Mouse (Mus musculus) heart, postnatal 4 days (tissue): ENCODE measurements around the gene Bpi. TPM values are rescaled to one million over a fixed set of nuclear protein-coding genes. Genes with fewer than 3 reads are reported as not detected.
A peak's percentile ranks its signal among the peaks of the same experiment; 100 is the strongest.

Experiments used
- DNase-seq: peaks from one replicate; pipeline ENCODE4 v3.0.0; 2021
- total RNA-seq, 2 experiments: library from RNA; stranded (reverse); gene quantifications; 2 replicates each; pipeline ENCODE4 v1.2.3; 2021

Bpi gene
- total RNA-seq, 2 experiments from 2014 or later = not detected

DNA sequence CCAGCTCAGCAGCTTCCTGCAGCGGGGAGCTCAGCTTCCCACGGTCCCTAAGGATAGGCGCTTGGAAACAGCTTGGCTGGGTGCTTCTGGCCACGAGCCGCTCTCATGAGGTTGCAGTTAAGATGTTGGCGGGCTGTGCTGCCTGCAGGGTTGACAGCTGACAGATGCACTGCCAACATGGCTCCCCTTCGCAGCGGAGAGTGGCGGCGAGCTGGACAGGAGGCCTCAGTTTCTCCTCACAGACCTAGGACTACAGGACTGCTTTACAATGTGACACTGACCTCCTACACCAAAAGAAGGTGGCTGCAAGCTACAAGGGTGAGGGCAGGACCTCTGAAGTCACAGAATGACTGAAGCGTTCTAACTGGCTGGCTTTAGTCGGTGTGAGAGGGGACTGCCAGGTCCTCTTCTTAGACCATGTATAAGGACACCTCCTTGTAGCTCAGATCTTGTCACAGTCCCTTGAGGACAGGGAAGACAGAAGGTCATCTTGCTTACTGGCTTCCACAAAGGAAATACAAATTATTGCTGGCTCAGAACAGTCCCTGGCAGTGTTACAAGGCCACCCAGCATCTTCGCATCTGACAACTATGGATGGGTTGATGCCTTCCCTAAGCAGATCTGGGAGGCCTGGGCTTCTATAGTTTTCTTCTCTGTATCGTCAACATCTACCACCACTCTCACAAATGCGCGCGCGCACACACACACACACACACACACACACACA lies 15.6 kb upstream of the Bpi start:
- DNase-seq = peak; percentile 39

DNA sequence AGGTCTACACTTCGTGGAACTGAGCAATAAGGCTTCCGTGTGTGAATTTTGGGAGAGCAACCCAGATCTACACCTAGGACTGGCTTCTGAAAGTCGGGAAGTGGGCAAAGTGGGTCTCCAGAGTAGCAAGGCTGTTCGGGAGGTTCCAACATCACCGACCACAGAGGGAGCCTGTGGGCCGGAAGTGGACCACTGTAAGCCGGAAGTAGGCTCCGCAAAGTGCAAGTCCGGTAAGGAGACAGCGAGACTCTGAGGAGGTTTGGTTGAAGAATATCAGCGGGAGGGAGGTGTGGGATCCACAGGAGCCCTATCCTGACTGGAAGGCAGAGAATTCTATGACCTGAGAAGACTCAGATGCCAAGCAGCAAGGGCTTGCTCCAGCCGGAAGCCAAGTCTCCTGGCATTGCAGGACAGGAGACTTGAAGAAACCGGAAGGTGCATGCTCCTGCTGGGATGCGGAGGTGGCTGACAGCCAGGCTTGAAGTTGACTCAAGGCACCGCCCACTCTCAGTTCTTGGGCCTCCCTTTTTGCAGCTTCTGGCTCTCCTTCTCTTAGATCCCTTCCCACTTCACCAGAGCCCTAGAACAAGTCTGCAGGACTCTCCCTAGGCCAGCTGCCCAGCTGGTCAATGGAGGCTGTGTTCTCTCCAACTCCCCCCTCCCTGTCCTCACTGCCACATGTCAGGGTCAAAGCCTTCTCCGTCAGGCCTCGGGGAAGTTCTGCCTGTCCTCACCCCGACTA lies 14.6 kb upstream of the Bpi start:
- peak; percentile 60 for DNase-seq

DNA sequence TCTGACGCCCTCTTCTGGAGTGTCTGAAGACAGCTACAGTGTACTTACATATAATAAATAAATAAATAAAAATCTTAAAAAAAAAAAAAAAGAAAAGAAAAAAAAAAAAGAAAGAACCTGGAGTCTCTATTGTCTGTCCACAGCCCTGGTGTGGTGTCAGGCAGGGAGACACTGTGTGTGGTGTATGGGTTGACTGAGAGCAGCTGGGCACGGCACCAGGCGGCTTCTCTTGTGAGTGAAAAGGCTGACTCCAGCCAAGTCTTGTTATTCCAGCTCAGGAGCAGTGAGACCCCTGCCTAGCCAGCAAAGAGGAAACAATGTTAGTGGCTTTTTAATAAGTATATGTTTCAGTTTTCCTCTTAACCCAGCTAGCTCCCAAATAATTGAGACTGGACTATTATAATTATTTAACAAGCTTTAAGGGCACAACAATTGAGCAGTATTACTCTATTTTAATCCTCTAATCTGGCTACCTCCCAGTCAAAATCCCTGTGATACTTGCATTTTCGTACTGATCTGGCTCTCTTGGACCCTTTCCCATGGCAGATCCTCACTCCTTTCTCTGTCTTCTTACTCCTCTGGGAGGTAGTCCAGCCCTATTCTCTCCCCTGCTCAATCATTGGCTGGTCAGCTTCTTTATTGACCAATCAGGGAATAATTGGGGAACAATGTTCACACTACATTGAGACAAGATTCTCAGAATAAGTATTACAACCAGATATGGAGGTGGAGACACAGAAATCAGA lies 12.6 kb upstream of the Bpi start:
- DNase-seq = no peak

DNA sequence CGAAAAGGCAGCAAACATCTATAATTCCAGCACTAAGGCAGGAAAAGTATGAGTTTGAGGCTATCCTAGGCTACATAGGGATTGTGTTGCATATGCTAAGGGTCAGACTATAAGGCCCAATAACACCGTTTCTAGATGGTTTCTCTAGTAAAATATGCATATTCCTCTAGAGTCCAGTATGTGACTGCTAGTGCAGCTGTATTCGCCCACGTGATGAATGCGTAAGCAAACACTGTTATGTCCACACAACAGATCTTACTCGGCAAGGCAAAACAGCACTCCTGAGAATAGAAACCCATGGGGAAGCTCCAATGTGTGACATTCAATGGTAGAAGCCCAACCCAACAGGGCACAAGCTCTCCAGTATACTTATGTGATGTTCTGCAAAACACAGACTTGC lies 10.0 kb upstream of the Bpi start:
- DNase-seq = no peak

DNA sequence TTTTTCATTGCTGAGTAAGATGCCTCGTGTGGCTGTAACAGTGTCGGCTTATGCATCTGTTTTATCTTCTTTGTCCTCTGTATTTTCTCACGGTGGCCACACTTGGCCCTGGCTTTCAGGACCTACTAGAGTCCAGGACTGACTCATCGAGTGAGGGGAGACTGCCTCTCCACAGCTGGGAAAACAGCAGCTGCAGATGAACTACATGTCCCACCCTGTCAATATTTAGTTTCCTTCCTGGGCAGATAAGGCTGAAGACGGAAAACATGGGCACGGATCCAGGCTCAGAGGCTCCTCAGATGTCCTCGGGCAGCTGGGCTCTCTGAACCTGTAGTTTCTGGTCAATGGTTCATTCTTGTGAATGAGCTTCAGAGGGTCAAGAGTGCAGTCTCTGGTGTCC lies 9.6 kb upstream of the Bpi start:
- DNase-seq = peak; percentile 79

DNA sequence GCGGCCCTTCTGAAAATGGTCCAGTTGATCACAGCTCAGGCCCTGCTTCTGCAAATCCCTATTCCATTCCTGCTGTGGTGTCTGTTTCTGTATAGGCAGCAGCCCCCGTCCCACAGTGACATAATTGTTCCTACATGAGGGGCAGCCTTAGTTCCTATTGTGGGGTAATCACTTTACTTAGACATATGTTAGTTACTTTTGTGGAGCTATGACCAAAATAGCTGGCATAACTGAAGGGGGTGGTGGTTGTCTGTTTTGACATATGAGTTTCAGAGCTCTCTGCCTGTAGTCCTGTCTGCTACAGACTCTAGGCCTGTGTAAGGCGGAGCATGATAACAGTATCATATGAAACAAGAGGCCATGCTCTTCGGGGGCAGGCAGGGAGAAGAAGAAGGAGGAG lies 7.3 kb upstream of the Bpi start:
- DNase-seq = no peak

DNA sequence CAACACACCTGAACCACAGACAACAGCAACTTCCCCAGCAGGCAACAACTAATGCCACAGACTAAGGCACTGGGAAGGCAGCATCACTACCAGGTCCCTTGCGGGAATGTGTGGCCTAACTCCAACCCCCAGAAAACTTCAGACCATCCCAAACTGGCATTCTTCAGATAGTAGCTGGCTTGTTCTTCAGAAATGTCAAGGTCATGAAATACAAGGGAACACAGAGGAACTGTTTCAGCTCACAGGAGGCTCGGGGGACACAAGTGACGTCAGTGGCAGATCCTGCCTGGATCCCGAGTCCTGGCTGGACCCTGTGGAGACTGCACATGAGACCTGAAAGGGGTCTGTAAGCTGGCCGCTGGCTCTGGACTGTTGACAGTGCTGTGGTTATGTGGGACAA lies 4.1 kb upstream of the Bpi start:
- DNase-seq = no peak

DNA sequence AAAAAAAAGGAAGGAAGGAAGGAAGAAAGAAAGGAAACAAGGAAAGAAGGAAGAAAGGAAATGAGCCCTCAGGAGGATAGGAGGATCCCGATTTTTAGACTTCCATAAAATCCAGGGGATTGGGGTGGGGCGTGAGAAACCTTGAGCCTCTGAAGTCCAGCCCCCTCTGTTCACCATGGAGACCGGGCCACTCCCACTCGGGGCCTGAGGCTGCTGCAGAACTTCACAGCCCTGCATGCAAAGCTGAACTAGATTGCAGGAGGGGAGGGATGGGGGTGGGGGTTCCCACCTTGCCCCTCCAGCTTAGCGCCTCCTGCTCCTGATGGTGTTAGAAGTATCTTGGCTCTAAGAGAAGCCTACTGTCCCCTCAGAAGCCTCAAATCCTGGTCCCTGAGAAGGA lies 1.0 kb upstream of the Bpi start:
- peak; percentile 38 for DNase-seq

DNA sequence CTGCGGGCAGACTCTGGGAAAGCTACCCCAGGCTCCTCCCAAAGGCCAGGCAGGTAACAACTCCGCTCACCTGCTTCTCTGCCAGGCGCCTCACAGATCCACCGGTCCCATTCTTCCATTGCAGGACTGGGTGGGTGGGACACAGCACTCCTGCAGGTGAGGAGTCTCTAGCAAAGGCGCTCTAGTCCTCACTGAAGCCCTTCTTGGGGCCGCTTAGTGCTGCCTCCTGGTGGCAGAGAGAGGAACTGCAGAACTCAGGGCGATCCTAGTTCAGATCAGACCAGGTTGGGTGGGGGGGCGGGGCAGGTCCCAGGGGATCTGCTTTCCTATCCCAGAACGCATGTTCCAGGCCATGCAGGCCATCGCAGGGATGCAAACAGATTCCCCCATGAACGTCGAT lies 887 bp downstream of the Bpi start:
- peak; percentile 83 for DNase-seq

DNA sequence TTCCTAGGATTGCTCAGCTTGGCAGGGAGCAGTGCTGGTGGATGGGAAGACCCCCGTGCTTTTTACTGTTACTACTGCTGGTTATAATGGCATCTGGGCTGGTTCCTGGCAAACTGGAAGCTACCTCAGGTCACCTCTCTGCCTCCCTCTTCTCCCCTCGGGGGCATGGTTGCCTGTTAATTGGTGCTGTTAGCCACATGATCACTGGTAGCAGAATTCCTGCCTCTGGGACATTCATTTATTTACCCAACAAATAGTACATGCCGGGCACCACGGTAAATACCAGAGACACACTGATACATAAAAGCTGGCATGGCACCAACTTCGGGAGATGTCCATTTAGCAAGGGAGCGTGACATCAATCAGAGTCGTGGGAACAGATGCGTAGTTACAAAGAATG lies 1.6 kb downstream of the Bpi start:
- no peak for DNase-seq

DNA sequence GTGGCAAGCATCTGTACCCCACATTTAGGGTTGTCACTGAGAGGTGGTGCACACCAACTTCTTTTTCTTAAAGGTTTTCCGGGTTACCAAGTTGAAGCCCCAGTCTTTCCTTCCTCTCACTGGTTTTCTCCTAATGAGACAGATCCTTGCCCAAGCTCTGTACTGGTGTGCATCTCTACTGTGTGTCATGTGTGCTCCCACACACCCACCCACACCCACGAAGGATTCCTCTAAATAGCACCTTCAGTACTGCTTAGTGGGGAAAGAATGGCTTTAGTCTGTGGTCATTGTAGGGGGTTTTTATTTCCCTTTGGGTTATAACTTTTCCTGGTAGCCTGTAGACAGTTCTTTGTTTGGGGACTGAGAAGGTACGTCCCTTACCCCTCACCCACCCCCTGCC lies 7.0 kb downstream of the Bpi start:
- DNase-seq = no peak

DNA sequence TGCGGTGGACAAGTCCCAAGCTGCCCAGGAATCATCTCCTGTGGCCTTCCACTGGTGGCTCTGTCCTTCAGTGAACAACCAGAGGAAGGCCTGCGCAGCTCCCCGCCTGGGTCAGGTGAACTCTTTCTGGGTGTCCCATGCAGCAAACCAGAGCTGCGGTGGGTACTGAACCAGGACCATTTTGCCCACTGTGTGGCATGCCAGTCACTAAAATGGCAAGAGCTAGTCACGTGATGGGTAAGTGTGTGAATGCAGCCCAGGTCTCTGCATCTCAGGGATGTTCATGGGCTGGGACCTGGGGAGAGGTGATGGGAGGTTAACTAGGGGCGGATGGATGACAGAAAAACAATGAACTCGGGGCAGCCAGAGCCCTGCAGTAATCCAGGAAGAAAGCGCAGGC lies 12.1 kb downstream of the Bpi start:
- DNase-seq = no peak

DNA sequence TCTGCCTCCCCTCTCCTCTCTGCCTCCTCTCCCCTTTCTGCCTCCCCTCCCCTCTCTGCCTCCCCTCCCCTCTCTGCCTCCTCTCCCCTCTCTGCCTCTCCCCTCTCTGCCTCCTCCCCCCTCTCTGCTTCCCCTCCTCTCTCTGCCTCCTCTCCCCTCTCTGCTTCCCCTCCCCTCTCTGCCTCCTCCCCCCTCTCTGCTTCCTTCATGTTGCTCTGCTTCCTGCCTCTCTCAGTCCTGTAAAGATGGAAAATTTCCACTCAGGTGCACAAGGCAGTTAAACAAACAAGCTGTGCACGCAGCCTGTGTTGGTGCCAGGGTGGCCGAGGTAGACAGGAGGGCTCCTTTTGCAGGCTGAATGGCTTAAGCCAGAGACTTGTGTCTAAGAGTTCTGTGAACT lies 15.8 kb downstream of the Bpi start:
- DNase-seq = no peak

DNA sequence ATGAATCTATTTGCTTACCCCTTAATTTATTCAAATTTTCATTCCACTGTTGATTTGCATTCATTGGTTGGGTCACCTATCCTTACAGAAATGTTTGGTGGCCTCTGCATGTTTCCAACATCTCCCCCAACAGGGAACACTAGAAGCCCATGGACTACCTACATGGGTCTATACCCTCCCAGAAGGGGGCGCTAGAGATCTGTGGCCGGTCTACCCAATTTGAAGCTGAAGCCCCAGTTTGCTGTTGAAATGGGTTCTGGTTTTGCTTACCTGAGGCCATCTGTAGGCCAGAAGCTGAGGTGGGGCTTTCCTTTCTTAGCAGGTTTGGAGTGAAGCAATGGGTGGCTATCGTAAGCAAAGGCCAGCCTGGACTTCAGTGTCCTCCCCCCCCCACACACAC lies 17.5 kb downstream of the Bpi start:
- no peak for DNase-seq

DNA sequence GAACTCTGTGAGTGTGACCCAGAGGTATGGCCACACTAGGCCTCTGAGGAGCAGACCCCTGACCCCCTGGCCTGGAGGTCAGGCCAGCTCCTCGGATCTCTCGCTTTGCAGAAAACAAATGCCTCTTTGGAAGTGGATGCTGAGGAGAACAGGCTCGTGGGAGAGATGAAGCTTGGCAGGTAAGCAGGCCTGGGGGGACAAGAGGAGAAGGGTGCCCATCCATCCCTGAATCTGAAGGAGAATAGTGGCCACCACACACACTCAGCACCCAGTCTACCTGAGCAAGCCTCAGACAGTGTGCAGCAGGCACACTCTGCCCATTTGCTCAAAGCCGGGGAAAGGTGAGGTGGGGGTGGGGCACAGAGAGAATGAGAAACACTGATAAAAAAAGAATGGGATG lies 17.9 kb downstream of the Bpi start:
- DNase-seq = no peak

DNA sequence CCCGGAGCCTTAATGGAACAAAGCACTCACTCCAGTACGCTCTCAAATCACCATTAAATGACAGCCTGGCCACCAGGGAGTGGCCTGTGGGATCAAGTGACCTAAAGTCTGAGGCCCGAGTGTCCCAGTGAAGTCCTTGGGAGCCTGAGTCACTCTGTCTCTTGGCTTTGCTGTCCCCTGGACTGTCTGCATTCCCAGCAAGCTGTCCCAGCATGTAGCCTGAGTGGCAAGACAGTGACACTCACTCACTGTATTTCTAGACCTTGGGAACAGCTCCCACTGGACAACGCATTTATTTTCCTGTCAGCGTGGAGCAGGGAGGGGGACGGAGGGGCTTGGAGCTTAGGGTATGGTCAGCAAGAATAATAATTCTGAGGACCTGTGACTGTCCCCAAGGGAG lies 18.6 kb downstream of the Bpi start:
- no peak for DNase-seq

DNA sequence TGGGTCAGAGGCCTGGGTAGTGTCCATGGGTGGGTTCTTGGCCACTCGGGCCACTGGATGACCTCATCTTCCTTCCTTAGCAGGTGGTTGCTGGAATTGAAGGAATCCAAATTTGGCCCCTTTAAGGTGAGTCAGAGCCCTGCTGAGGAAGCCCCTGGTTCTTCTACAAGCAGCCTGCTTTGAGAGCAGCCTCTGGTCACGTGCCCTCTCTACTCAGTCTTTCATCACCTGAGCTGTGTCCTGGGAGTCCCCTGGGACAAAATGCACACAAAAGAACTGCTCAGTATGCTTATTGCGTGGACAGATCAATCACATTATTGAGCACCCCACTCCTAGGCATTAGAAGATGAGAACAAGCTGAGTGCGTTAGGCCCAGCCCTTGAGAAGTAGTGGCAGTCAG lies 19.0 kb downstream of the Bpi start:
- DNase-seq = no peak

DNA sequence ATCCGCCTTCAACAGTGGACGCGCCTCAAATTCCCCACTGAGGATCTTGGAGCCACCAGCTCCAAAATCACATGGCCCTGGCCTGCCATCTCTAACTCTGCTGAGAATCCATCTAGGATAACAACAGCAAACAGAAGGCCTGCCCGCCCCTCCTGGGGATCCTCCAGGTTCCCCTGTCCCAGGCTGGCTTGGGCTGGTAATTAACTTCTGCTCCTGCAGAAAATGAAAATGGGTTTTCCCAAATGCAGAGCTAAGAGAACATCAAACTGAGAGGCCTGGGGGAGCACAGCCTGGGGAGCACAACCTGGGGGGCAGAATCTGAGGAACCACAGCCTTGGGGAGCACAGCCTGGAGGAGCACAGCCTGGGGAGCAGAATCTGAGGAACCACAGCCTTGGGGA lies 21.8 kb downstream of the Bpi start:
- no peak for DNase-seq

DNA sequence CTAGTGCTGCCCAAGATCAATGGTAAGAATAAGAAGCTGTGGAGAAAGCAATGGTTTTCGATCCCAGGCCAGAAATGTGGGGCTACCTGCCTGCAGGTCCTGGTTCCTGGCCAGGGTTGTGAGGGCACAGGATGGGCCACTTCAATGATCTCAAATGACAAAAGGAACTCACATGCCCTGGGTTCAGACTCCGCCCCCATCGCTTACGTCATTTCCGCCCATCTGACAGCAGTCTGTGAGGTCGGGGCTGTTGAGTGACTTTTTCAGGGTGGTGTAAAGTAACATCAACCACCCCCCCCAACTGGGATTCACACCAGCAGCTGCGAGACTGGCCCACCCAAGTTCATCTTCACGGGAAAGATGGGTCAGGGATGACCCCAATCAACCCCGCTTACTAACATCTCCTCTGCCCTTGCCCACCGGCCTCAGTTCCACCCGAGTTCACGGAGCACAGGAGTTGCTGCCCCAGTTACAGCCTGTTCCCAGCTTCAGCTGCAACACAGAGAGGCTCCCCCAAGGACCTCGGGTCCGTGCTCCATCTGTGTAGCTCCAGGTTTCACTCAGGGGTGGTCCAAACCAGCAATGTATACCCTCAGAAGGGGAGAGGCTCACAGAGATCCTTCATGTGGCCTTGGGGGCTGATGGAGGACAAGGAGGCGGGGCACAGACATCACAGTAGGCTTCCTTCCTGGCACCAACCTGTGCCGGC lies 23.8 kb downstream of the Bpi start:
- DNase-seq = no peak

DNA sequence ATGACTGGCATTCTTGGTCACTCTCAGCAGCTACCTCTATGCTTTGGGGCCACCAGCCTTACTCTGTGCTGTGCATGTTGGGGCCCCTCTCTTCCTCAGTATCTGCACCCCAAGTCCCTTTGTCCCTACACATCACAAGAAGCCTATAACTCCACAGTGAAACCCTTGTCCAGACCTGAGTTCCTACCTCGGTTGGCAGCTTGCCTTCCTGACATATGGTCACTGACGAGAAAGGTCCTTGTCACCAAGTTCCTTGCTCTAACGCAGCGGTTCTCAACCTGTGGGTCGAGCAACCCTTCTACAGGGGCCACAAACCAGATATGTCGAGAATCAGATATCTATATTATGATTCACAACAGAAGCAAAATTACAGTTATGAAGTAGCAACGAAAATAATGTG lies 25.2 kb downstream of the Bpi start:
- DNase-seq = no peak

DNA sequence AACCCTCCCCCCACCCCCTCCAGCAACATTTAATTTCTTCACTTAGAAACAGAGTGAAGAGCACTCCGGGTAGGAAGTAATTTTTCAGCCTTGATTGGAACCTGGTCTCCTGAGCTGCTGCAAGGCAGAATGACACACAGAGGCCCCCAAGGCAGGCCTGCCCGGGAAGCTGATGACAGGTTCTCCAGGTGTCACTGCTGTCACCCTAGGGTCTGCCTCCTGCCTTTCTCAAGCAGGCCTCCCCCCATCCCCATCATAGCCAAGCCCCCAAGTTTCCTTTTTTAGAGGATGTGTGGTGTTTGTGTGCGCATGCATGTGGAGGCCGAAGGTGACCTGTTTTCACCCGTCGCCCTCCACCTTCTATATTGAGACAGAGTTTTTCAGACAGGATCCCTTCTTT lies 25.9 kb downstream of the Bpi start:
- DNase-seq = no peak

DNA sequence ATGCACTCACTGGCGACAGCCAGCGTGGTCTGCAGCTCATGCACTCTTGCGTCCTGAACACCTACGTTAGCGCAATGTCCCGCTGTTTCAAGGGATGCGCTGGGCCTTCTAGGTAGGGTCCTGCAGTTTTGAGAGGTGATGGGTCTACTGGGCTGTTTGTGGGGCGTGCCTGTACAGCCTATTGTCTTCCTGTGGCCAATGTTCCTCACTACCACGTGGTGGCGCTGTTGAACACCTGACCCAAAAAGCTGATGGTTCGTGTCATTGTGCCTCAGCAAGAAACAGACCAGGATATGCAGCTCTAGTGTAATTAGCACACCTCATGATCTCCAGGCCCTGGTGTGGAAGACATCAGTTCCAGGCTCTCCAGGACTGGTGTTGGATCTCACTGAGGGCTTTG lies 26.7 kb downstream of the Bpi start:
- DNase-seq = peak; percentile 73

DNA sequence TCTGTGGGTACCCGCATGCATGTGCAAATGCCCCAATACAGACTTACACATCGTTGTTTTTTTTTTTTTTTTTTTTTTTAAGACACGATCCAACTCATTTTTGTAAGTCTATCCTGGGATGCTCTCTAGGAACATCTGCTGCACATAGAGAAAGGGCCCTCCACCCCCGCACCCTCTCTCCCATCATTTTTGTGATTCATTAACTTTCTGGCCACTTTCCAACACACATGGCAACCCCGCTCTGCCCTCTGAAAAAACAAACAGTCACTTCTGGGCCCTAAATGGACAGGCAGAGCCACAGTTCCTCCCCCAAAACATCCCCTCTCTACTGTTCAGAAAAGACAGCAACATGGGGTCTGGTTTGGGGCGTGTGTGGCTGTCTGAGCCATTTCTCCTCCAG lies 27.8 kb downstream of the Bpi start:
- no peak for DNase-seq
